Mouse (Mus musculus) liver, embryonic 14.5 days (tissue): ENCODE measurements around the gene Rtbdn. TPM values are rescaled to one million over a fixed set of nuclear protein-coding genes. Genes with fewer than 3 reads are reported as not detected.

Experiments
- ATAC-seq: fragments of 200-750 bp; cut with Nextera tagmentation; 2 replicates; pipeline ENCODE4 v1.8.0; 2017; ENCODE audit warnings: moderate number of reproducible peaks, mild to moderate bottlenecking, moderate library complexity; ENCODE audit not compliant: insufficient read depth
- DNase-seq, 3 experiments: peaks; one replicate each; pipeline ENCODE4 v3.0.0-alpha.2; 2012 to 2013; ENCODE audit warnings: low read depth in 3 of 3, low spot score in 3 of 3
- H3K27ac ChIP-seq: fragments of 300-500 bp; sonication (generic); 2 replicates; pipeline ENCODE4 v1.5.1; 2014; ENCODE audit warnings: moderate library complexity, mild to moderate bottlenecking, control low read depth, inconsistent platforms
- H3K27me3 ChIP-seq: fragments of 300-500 bp; sonication (generic); 2 replicates; pipeline ENCODE4 v1.6.1; 2014; ENCODE audit warnings: mild to moderate bottlenecking, low read length, moderate library complexity; ENCODE audit not compliant: control insufficient read depth, insufficient read depth
- H3K36me3 ChIP-seq: fragments of 300-500 bp; sonication (generic); replicated peaks from 2 replicates; pipeline ENCODE4 v1.6.1; 2014; ENCODE audit warnings: low read depth; ENCODE audit not compliant: control insufficient read depth, insufficient read depth
- H3K4me1 ChIP-seq, 2 experiments: fragments of 200-500 bp in 1 of 2; fragments of 300-500 bp in 1 of 2; sonication (generic) in 1 of 2; replicated peaks; 2 replicates each; pipeline ENCODE4 v1.6.1; 2012 to 2014; ENCODE audit warnings: antibody characterized with exemption in 1 of 2, inconsistent platforms in 1 of 2, low read length in 1 of 2; ENCODE audit not compliant: control insufficient read depth in 2 of 2, insufficient read depth in 2 of 2
- H3K4me2 ChIP-seq: fragments of 300-500 bp; sonication (generic); 2 replicates; pipeline ENCODE4 v1.6.1; 2014; ENCODE audit warnings: low read depth, mild to moderate bottlenecking, control low read depth, moderate library complexity
- H3K4me3 ChIP-seq, 2 experiments: fragments of 200-500 bp in 1 of 2; fragments of 300-500 bp in 1 of 2; sonication (generic) in 1 of 2; 2 replicates each; pipeline ENCODE4 v1.5.1; 2012 to 2014; ENCODE audit warnings: low read depth in 2 of 2, low read length in 2 of 2, mild to moderate bottlenecking in 2 of 2, control low read depth in 1 of 2, inconsistent platforms in 1 of 2, moderate library complexity in 1 of 2; ENCODE audit not compliant: insufficient read depth in 1 of 2
- H3K9ac ChIP-seq: fragments of 300-500 bp; sonication (generic); replicated peaks from 2 replicates; pipeline ENCODE4 v1.6.1; 2014; ENCODE audit warnings: mild to moderate bottlenecking, control low read depth, moderate library complexity
- H3K9me3 ChIP-seq: fragments of 300-500 bp; sonication (generic); 2 replicates; pipeline ENCODE4 v1.6.1; 2016; ENCODE audit warnings: low read length, mixed read lengths; ENCODE audit not compliant: control insufficient read depth
- CTCF ChIP-seq: IDR thresholded peaks from 2 replicates; pipeline ENCODE4 v1.5.1; 2016; ENCODE audit warnings: antibody characterized with exemption, low read depth, control low read depth
- EP300 ChIP-seq: IDR thresholded peaks from 2 replicates; pipeline ENCODE4 v1.6.1; 2016; ENCODE audit warnings: antibody characterized with exemption, low read depth
- WGBS: fragments of 180-500 bp; shearing (Covaris S2); extraction: QIAGEN DNeasy Blood & Tissue Kit; methylation state at CpG from one replicate; pipeline ENCODE4 v1.1.7; 2014; ENCODE audit not compliant: insufficient replicate concordance; 5-methylcytosine and 5-hydroxymethylcytosine counted together
- polyA plus RNA-seq, 2 experiments: library from polyadenylated mRNA; depleted of rRNA in 1 of 2; stranded (reverse) in 1 of 2; unstranded in 1 of 2; fragments of >200 nt; fragmentation: Nextera tagmentation in 1 of 2; extraction: Ambion mirVana in 1 of 2; gene quantifications; 2 replicates each; pipeline versions ENCODE4 v1.2.1 to v1.2.3; 2012 to 2014

Rtbdn gene
- polyA plus RNA-seq (2012; rRNA removed), result 0.03 TPM in 1 of 2 replicates, not detected in the other
- not detected in 2 replicates for polyA plus RNA-seq (2014; fragmentation: Nextera tagmentation; extraction: Ambion mirVana)

DNA sequence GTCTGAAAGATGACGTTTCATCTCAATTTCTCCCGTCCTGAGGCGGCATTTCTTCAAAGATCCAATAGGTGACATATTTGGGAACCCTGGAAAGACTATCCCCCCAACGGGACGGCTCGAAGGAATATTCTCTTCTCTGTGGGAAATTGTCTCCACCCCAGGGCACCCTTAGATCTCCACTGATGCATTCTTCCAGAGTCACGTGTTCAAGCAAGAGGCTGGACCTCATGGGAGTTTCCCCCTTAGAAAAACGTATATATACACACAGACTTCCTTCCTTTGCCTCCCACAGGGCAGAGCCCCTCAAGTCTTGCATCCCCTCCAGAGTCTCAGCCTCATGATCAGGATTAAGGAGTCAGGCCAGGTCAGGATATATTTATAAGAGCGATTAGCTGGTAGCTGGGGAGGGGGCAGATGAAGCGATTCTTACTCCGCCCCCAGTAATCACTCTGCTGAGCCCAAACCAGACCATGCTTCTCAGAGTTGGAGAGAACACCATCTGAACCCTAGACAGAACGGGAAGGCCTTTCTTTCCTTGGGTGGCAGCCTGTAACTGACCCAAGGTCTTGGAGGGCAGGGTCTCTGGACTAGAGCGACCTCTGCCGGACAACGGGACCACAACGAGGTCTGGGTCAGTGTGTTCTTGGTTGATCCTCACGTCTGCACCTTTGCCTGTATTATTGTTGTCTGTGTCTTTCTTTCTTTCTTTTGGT is at the start of gene Rtbdn:
TSS of gene Rtbdn (plus strand) at position 464 of the 713 bp plus-strand sequence.
- Histone ChIP-seq H3K4me2 (peak within 1 kb of the TSS; percentile 16), H3K4me1 (peaks cover 2 to 8% of the 10 kb centered on the region in 2 experiments; a peak in 3 of 4 replicates), H3K9me3 (no peaks in the 10 kb centered on the region), H3K9ac (no peak within 1 kb of the TSS), H3K27ac (no peak within 1 kb of the TSS), H3K27me3 (peaks cover 66% of the 10 kb centered on the region), H3K4me3 (peak within 1 kb of the TSS in 1 of 2 experiments; percentile 1; a peak in 2 of 4 replicates), H3K36me3 (no peaks in the 10 kb centered on the region)
- ATAC-seq, result no peak
- 10% methylated on average over 17 of the region's 17 CpGs for WGBS
- TF ChIP-seq CTCF (peak; percentile 59), EP300 (no peak)
- no peak for DNase-seq

- Histone ChIP-seq H3K36me3 (peaks cover 26% of the 10 kb centered on the region), H3K27me3 (no peaks in the 10 kb centered on the region), H3K4me3 (peak overlapping the region; percentile 77 to 92), H3K27ac (peak overlapping the region; percentile 97), H3K4me1 (peaks cover 24 to 27% of the 10 kb centered on the region in 2 experiments), H3K9me3 (no peaks in the 10 kb centered on the region), H3K4me2 (peak overlapping the region; percentile 97), H3K9ac (peak overlapping the region; percentile 99)
- TF ChIP-seq CTCF (no peak), EP300 (peak; percentile 91)
- ATAC-seq, result peak; percentile 80
- peak; percentile 82 to 85 (median 84) for DNase-seq
- WGBS, result 7% methylated on average over 4 of the region's 4 CpGs
Observed at GRCm38 (mm10) chr8:84901071-84901470, 45.7 kb upstream of the Rtbdn start.

DNA sequence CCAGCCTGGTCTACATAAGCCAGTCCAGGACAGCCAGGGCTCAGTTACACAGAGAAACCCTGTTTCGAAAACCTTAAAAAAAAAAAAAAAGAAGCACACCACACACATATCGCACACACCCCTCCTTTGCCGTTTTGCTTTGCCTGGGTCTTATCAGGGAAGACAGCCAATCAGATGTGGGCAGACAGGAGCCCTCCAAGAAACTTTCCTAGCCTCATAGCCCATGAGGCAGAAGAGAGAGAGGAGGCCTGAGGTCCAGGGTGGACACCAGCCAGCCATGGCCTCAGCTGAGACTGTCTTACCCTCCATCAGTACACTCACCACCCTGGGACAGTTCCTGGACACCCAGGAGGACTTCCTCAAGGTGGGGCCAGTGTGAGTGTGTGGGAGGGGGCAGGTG is 45.0 kb upstream of the Rtbdn start, which contains the start of gene Klf1:
TSS of gene Klf1 (plus strand) at position 177 of the 400 bp plus-strand sequence.
- ATAC-seq, result peak; percentile 66

GRCm38 (mm10) chr8:84902367-84902919 is 44.3 kb upstream of the Rtbdn start:
- H3K27ac ChIP-seq, result peak overlapping the region; percentile 97
- H3K27me3 ChIP-seq, result no peaks in the 10 kb centered on the region
- peaks cover 24 to 27% of the 10 kb centered on the region in 2 experiments for H3K4me1 ChIP-seq
- TF ChIP-seq EP300 (no peak), CTCF (no peak)
- WGBS, result 1% methylated on average over 24 of the region's 24 CpGs
- no peaks in the 10 kb centered on the region for H3K9me3 ChIP-seq
- peak overlapping the region; percentile 77 to 92 for H3K4me3 ChIP-seq
- peak overlapping the region; percentile 97 for H3K4me2 ChIP-seq
- ATAC-seq, result no peak
- H3K36me3 ChIP-seq, result peaks cover 26% of the 10 kb centered on the region
- no peak for DNase-seq
- H3K9ac ChIP-seq, result peak overlapping the region; percentile 99

More for the DNA sequence above, 45.0 kb upstream of the Rtbdn start, which contains the start of gene Klf1:
- Histone ChIP-seq H3K4me2 (peak within 1 kb of the TSS; percentile 97), H3K27ac (peak within 1 kb of the TSS; percentile 97), H3K27me3 (no peaks in the 10 kb centered on the region), H3K36me3 (peaks cover 26% of the 10 kb centered on the region), H3K9ac (peak within 1 kb of the TSS; percentile 99), H3K4me3 (peak within 1 kb of the TSS; percentile 77 to 92), H3K4me1 (peaks cover 24 to 27% of the 10 kb centered on the region in 2 experiments), H3K9me3 (no peaks in the 10 kb centered on the region)
- WGBS, result 14% methylated on average over 3 of the region's 3 CpGs
- peak; percentile 5; the same call in 1 of the 2 replicates for TF ChIP-seq CTCF
- peak; percentile 81 for TF ChIP-seq EP300
- peak; percentile 88 to 91 (median 88) for DNase-seq
